Mouse (Mus musculus) forebrain, embryonic 13.5 days (tissue): ENCODE measurements at regions not wholly inside any gene's neighbourhood (a gene's known extent, or its start where the extent isn't known, plus 50 kb on each side); places are given as distances from the start of the nearest gene placed in this dataset.

Experiments used
- ATAC-seq: fragments of 200-750 bp; cut with Nextera tagmentation; 2 replicates; pipeline ENCODE4 v1.8.0; 2017
- H3K27ac ChIP-seq: fragments of 300-500 bp; sonication (generic); 2 replicates; pipeline ENCODE4 v1.5.1; 2015; ENCODE audit warnings: inconsistent platforms, mild to moderate bottlenecking, moderate library complexity
- H3K27me3 ChIP-seq: fragments of 300-500 bp; sonication (generic); 2 replicates; pipeline ENCODE4 v1.6.1; 2015; ENCODE audit warnings: mild to moderate bottlenecking, inconsistent platforms
- H3K36me3 ChIP-seq: fragments of 300-500 bp; sonication (generic); 2 replicates; pipeline ENCODE4 v1.6.1; 2015; ENCODE audit warnings: mild to moderate bottlenecking, inconsistent platforms; ENCODE audit not compliant: poor library complexity, severe bottlenecking
- H3K4me1 ChIP-seq: fragments of 300-500 bp; sonication (generic); 2 replicates; pipeline ENCODE4 v1.6.1; 2015; ENCODE audit warnings: inconsistent platforms
- H3K4me2 ChIP-seq: fragments of 300-500 bp; sonication (generic); 2 replicates; pipeline ENCODE4 v1.6.1; 2015; ENCODE audit warnings: inconsistent platforms, mild to moderate bottlenecking, moderate library complexity
- H3K4me3 ChIP-seq: fragments of 300-500 bp; sonication (generic); 2 replicates; pipeline ENCODE4 v1.5.1; 2015; ENCODE audit warnings: mild to moderate bottlenecking, inconsistent platforms
- H3K9ac ChIP-seq: fragments of 300-500 bp; sonication (generic); 2 replicates; pipeline ENCODE4 v1.6.1; 2015; ENCODE audit warnings: mild to moderate bottlenecking, inconsistent platforms
- H3K9me3 ChIP-seq: fragments of 300-500 bp; sonication (generic); replicated peaks from 2 replicates; pipeline ENCODE4 v1.6.1; 2016; ENCODE audit warnings: inconsistent platforms
- WGBS: fragments of 180-500 bp; shearing (Covaris S2); methylation state at CpG from one replicate; pipeline ENCODE4 v1.1.7; 2015; 5-methylcytosine and 5-hydroxymethylcytosine counted together

GRCm38 (mm10) chr8:103148447-103148846, 363.0 kb upstream of the Cdh11 start:
- ATAC-seq = peak; percentile 58
- no peak overlapping the region; the same call in 1 of the 2 replicates for H3K27ac ChIP-seq
- WGBS = 43% methylated on average over 10 of the region's 10 CpGs
- no peak overlapping the region for H3K4me3 ChIP-seq
- no peaks in the 10 kb centered on the region for H3K9me3 ChIP-seq
- no peak overlapping the region for H3K9ac ChIP-seq
- no peaks in the 10 kb centered on the region for H3K36me3 ChIP-seq
- no peaks in the 10 kb centered on the region for H3K27me3 ChIP-seq
- H3K4me2 ChIP-seq = no peak overlapping the region
- peaks cover 15% of the 10 kb centered on the region for H3K4me1 ChIP-seq

GRCm38 (mm10) chr8:103166623-103167316, 381.3 kb upstream of the Cdh11 start:
- Histone ChIP-seq H3K4me3 (no peak overlapping the region), H3K36me3 (no peaks in the 10 kb centered on the region), H3K4me2 (no peak overlapping the region), H3K9ac (no peak overlapping the region), H3K9me3 (no peaks in the 10 kb centered on the region), H3K27ac (no peak overlapping the region), H3K27me3 (no peaks in the 10 kb centered on the region), H3K4me1 (no peaks in the 10 kb centered on the region)
- 51% methylated on average over 7 of the region's 7 CpGs for WGBS
- peak; percentile 84 for ATAC-seq

- H3K4me1 ChIP-seq = no peaks in the 10 kb centered on the region
- no peak overlapping the region for H3K4me2 ChIP-seq
- no peak overlapping the region for H3K9ac ChIP-seq
- no peak for ATAC-seq
- H3K4me3 ChIP-seq = no peak overlapping the region
- WGBS = 82% methylated on average over 3 of the region's 3 CpGs
- H3K36me3 ChIP-seq = no peaks in the 10 kb centered on the region
- H3K27me3 ChIP-seq = no peaks in the 10 kb centered on the region
- no peak overlapping the region for H3K27ac ChIP-seq
- H3K9me3 ChIP-seq = no peaks in the 10 kb centered on the region
Measured at GRCm38 (mm10) chr8:103173313-103173712, 387.9 kb upstream of the Cdh11 start.

- H3K4me1 ChIP-seq = no peaks in the 10 kb centered on the region
- no peak overlapping the region for H3K9ac ChIP-seq
- H3K9me3 ChIP-seq = no peaks in the 10 kb centered on the region
- ATAC-seq = no peak
- no peak overlapping the region for H3K4me3 ChIP-seq
- WGBS = 88% methylated on average over 5 of the region's 5 CpGs
- H3K27me3 ChIP-seq = no peaks in the 10 kb centered on the region
- H3K4me2 ChIP-seq = no peak overlapping the region
- no peak overlapping the region for H3K27ac ChIP-seq
- H3K36me3 ChIP-seq = no peaks in the 10 kb centered on the region
Measured at GRCm38 (mm10) chr8:103173803-103174429, 388.5 kb upstream of the Cdh11 start.

- no peak for ATAC-seq
- H3K27ac ChIP-seq = no peak overlapping the region
Measured at GRCm38 (mm10) chr8:103180661-103181060, 395.2 kb upstream of the Cdh11 start.

GRCm38 (mm10) chr8:103188720-103189498, 403.5 kb upstream of the Cdh11 start:
- H3K27ac ChIP-seq = no peak overlapping the region
- H3K27me3 ChIP-seq = no peaks in the 10 kb centered on the region
- no peaks in the 10 kb centered on the region for H3K36me3 ChIP-seq
- no peak overlapping the region for H3K4me2 ChIP-seq
- 0 out of 2 replicates have a peak, but pooled peaks cover 4% of the 10 kb centered on the region for H3K4me1 ChIP-seq
- no peak overlapping the region for H3K4me3 ChIP-seq
- H3K9me3 ChIP-seq = no peaks in the 10 kb centered on the region
- H3K9ac ChIP-seq = no peak overlapping the region
- 51% methylated on average over 8 of the region's 8 CpGs for WGBS
- ATAC-seq = peak; percentile 48; the same call in 1 of the 2 replicates

More at GRCm38 (mm10) chr8:103180661-103181060, 395.2 kb upstream of the Cdh11 start:
- H3K4me1 ChIP-seq = no peaks in the 10 kb centered on the region
- no peak overlapping the region for H3K9ac ChIP-seq
- no peaks in the 10 kb centered on the region for H3K27me3 ChIP-seq
- H3K4me2 ChIP-seq = no peak overlapping the region
- H3K4me3 ChIP-seq = no peak overlapping the region
- H3K36me3 ChIP-seq = no peaks in the 10 kb centered on the region
- H3K9me3 ChIP-seq = no peaks in the 10 kb centered on the region

- Histone ChIP-seq H3K9ac (no peak overlapping the region), H3K27me3 (no peaks in the 10 kb centered on the region), H3K4me2 (no peak overlapping the region), H3K9me3 (no peaks in the 10 kb centered on the region), H3K36me3 (no peaks in the 10 kb centered on the region), H3K4me1 (0 out of 2 replicates have a peak, but pooled peaks cover 3% of the 10 kb centered on the region), H3K27ac (no peak overlapping the region), H3K4me3 (no peak overlapping the region)
- no peak for ATAC-seq
- WGBS = 74% methylated on average over 3 of the region's 3 CpGs
Measured at GRCm38 (mm10) chr8:103198251-103198650, 412.8 kb upstream of the Cdh11 start.

- no peak overlapping the region for H3K9ac ChIP-seq
- no peaks in the 10 kb centered on the region for H3K36me3 ChIP-seq
- 0 out of 2 replicates have a peak, but pooled peaks cover 3% of the 10 kb centered on the region for H3K4me1 ChIP-seq
- H3K27me3 ChIP-seq = no peaks in the 10 kb centered on the region
- no peak overlapping the region for H3K4me2 ChIP-seq
- H3K4me3 ChIP-seq = no peak overlapping the region
- no peak for ATAC-seq
- H3K27ac ChIP-seq = no peak overlapping the region
- H3K9me3 ChIP-seq = no peaks in the 10 kb centered on the region
- 70% methylated on average over 9 of the region's 11 CpGs for WGBS
Measured at GRCm38 (mm10) chr8:103199696-103200615, 414.5 kb upstream of the Cdh11 start.

- WGBS = 88% methylated on average over 1 of the region's 1 CpGs
- Histone ChIP-seq H3K4me2 (no peak overlapping the region), H3K9me3 (no peaks in the 10 kb centered on the region), H3K4me1 (0 out of 2 replicates have a peak, but pooled peaks cover 3% of the 10 kb centered on the region), H3K36me3 (no peaks in the 10 kb centered on the region), H3K27me3 (no peaks in the 10 kb centered on the region), H3K9ac (no peak overlapping the region), H3K27ac (no peak overlapping the region), H3K4me3 (no peak overlapping the region)
- no peak for ATAC-seq
Measured at GRCm38 (mm10) chr8:103203710-103204109, 418.3 kb upstream of the Cdh11 start.

GRCm38 (mm10) chr8:103214606-103215005, 429.2 kb upstream of the Cdh11 start:
- no peaks in the 10 kb centered on the region for H3K27me3 ChIP-seq
- H3K9me3 ChIP-seq = no peaks in the 10 kb centered on the region
- H3K4me2 ChIP-seq = no peak overlapping the region
- no peak overlapping the region for H3K27ac ChIP-seq
- H3K4me1 ChIP-seq = no peaks in the 10 kb centered on the region
- H3K9ac ChIP-seq = no peak overlapping the region
- 60% methylated on average over 2 of the region's 2 CpGs for WGBS
- H3K36me3 ChIP-seq = no peaks in the 10 kb centered on the region
- ATAC-seq = no peak
- no peak overlapping the region for H3K4me3 ChIP-seq

- peak; percentile 65 for ATAC-seq
- H3K4me1 ChIP-seq = 0 out of 2 replicates have a peak, but pooled peaks cover 3% of the 10 kb centered on the region
Measured at GRCm38 (mm10) chr8:103230741-103231475, 445.5 kb upstream of the Cdh11 start.

More at GRCm38 (mm10) chr8:103230741-103231475, 445.5 kb upstream of the Cdh11 start:
- H3K9ac ChIP-seq = no peak overlapping the region
- 83% methylated on average over 9 of the region's 9 CpGs for WGBS
- no peaks in the 10 kb centered on the region for H3K9me3 ChIP-seq
- no peak overlapping the region for H3K27ac ChIP-seq
- H3K36me3 ChIP-seq = no peaks in the 10 kb centered on the region
- H3K27me3 ChIP-seq = no peaks in the 10 kb centered on the region
- H3K4me3 ChIP-seq = no peak overlapping the region
- no peak overlapping the region for H3K4me2 ChIP-seq
